Mouse (Mus musculus) heart, adult 9 months (tissue): ENCODE data around the gene Eif5.
"Not testable (repeated sequence)": the region's sequence is repeated elsewhere in the genome, so short reads cannot be mapped to it uniquely, and the experiment has no call there.

Experiments used
- DNase-seq, 2 experiments: peaks; one replicate each; pipeline ENCODE4 v3.0.0; 2022; ENCODE audit warnings: low spot score in 2 of 2

Eif5 gene

DNA sequence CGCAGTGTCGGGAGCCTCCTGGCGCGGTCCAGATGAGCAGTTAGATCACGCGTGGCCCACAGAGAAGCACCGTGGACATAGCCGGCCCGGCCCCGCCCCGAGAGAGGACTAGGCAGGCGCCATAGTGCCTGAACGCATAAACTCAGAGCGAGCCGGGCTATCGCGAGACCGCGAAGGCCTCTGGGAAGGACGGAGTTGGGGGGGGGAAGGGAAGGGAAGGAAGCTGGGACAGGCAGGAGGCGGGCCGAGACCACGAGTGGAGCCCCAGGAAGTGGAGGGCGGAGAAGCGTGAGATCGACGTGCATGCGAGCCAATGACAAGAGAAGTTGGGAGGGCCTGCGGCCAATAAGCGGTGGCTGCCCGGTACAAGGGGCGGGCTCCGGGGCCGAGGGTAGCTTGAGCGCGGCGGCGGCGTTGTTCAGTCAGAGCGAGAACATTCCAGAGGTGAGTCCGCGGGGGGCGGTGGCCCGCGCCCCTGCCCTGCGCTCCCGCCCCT, at the start of gene Eif5:
Gene Eif5, plus strand, starts transcription at position 221 of the 496 bp plus-strand sequence.
- DNase-seq: peak; percentile 99

DNA sequence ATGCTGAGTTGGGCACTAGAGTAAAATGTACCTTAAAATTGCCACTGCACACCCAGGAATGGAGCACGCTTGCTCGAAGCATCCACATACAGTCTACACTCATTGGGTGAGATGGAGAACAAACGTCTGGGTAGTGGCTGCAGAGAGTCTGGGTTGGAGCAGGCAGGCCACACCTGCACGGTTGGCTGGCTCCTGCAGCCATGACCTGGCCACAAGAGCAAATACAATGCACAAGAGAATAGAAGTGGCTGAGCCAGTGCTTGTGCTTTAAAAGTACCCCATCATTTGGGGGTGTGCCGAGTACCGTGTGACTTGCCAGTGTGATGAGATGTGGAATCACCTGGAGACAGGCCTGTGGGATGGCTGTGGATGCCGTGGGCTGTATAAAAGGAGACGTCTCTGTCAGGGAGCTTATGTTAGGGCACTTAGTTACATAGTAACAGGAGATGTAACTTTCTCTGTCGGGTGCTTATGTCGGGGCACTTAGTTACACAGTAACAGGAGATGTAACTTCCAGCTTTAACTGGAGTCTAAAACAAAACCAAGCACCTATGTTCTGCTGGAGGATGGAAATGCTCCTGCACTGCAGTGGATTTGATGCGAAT, 48.5 kb upstream of the Eif5 start:
- no peak for DNase-seq

- DNase-seq: no peak
These were observed 42.9 kb upstream of the Eif5 start for GRCm38 (mm10) chr12:111494931-111495330.

DNA sequence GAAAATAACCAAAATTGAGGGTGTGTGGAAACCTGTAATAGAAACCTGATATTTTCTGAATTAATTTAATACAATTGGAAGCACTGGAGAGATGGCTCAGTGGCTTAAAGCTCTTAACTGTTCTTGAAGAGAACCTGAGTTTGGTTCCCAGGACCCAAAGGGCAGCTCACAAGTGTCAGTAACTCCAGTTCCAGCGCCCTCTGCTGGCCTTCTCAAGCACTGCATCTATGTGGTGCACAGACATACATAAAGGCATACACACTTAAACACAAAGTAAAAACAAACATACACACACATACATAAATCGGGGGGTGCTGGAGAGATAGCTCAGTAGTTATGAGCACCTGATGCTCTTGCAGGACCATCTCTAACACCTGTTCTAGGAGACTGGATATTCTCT, 40.7 kb upstream of the Eif5 start:
- no peak for DNase-seq

DNA sequence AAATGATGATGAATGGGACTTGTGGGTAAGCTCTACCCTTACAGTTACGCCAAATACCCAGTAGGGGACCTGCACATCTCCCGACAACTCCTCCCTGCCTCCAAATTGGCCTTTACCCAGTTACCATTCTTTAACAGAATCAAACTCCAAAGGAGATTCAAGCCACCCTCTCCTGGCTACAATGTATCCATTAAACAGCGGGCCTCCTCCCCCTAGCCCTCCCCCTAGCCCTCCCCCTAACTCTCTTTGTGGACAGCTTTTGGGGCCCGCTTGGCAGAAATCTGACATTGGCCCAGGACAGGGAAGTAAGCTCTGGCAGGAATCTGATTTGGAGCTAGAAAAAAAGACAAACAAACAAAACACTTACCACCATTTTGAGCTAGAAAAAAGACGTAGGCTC, 38.2 kb upstream of the Eif5 start:
- no peak for DNase-seq

DNA sequence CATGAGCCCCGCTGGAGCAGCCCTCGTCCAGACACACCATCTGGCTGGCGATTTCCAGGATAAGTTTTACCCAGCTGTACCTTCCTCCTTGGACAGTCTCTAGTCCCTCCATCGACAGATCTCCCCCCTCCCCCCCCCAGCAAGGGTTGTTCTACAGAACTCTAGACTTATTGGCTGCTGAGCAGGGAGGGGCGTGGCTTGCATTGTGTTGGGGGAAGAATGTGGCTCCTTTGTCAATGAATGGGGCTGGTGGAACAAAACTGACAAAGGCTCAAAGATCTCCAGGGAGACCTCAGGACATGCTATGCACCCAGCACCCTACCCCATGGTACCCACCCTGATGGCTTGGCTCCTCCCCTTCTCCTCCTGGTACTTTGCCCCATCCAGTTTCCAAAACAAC, 37.1 kb upstream of the Eif5 start:
- no peak for DNase-seq

DNA sequence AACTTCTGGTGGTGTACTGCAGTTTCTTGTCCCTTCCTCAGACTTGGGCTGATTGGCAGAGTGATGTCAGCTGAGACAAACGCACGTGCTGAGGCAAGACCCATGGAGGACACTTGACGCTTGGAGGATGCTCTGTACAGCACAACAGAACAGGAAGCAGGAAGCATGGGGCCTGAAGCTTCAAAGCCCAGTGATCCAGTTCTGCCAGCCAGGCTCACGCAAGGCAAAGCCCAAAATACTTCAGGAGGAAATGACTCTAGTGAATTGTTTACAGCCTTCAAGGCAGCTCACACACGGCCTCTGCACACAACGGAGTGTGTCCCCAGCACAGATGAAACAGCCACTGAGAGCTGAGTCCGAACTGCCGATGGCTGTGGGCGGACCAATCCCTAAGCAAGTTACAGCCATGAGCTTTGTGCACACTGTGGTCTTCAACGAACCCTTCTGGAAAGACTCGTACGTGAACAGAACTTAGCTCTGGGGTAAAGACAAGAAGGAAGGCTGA, 34.7 kb upstream of the Eif5 start:
- DNase-seq: no peak

DNA sequence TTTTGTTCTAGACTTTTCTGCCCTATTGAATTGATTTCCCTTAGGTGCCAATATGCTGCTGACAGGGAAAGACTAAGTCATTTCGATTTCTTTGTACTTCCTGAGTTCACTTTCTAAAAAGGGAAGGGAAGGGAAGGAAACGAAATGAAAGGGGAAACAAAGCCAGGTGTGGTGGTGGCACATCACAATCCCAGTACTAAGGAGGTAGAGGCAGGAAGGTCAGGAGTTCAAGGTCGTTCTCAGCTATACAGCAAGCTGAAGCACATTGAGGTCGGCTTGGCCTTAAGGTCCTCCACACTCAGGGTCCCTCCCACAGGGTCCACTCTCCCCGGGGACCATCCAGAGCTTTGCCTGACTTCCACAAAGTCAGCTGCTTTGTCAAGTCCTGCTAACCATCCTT, 34.2 kb upstream of the Eif5 start:
- no peak for DNase-seq

- DNase-seq: peak; percentile 81 to 94
These were observed 32.9 kb upstream of the Eif5 start for GRCm38 (mm10) chr12:111504904-111505303.

DNA sequence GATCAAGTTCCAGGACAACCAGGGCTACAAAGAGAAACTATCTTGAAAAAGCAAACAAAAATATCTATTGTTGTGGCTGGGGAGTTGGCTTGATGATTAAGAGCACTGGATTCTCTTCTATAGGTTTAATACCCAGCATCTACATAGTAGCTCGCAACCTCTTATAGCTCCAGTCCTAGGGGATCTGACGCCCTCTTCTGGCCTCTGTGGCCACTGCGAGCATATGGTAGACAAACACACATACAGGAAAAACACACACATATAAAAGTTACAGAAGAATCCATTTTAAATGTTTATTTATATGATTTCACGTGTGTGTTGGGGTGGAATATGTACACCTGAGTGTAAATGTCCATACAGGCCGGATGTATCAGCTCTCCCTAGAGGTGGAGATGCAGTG, 30.8 kb upstream of the Eif5 start:
- DNase-seq: no peak

- no peak for DNase-seq
These were observed 29.9 kb upstream of the Eif5 start for GRCm38 (mm10) chr12:111507962-111508361.

DNA sequence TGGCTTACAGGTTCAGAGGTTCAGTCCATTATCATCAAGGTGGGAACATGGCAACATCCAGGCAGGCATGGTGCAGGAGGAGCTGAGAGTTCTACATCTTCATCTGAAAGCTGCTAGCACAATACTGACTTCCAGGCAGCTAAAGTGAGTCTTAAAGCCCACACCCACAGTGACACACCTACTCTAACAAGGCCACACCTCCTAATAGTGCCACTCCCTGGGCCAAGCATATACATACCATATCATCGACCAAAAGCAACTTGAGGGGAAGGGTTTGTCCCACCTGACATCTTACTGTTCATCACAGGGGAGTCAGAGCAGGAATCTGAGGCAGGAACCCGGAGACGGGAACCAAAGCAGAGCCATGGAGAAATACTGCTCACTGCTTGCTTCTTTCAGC, 29.4 kb upstream of the Eif5 start:
- not testable (repeated sequence) for DNase-seq

- DNase-seq: no peak
These were observed 25.2 kb upstream of the Eif5 start for GRCm38 (mm10) chr12:111512572-111513063.

DNA sequence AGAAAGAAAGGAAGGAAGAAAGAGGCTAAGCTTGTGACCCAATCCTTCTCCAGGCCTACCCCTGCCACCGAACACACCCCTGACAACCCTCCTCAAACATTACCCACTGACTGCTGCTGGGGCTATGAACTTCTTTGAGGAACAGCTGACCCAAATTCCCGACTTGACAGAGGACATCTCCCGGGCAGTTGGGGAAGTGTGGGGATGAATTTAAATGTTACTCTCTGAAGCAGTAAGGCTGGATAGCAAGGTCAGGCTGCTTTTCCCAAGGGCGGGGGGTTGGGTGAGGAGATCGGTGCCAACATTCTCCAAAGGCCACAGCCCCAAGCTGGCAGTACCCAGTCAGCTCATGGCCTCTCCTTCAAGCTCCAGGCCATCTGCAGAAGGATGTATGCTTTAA, 24.1 kb upstream of the Eif5 start:
- no peak for DNase-seq

- DNase-seq: no peak
These were observed 23.5 kb upstream of the Eif5 start for GRCm38 (mm10) chr12:111514231-111514792.

DNA sequence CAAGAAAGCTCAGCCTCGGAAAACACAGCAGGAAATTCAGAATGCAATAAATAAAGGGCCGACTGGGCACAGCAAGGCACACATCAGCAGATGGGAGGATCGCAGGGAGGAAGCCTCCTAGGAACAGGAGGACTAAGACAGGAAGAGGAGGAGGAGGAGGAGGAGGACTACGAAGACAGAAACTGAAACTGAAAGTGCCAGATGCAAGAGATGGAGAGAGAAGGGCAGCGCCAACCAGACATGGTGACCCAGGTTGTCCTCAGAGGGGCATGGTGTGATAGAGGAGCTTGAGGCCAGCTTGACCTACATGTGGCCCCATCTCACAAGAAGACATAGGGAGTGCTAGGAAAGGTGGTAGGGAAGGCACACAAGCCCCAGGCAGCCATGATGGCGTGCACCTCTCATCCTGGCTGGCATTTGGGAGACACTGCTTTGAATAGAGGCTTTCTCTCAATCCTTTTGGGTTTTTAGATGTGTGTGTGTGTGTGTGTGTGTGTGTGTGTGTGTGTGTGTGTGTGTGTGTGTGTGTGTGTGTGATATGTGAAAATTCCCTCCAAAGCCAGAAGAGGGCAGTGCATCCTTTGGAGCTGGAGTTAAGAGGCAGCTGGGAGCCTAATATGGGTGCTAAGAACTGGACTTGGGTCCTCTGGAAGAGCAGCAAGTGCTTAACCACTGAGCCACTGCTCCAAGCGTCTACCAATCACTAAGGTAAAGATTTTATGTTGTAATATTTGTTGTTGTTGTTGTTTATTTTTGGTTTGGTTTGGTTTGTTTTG, 22.8 kb upstream of the Eif5 start:
- DNase-seq: no peak

- DNase-seq: no peak
These were observed 21.9 kb upstream of the Eif5 start for GRCm38 (mm10) chr12:111515920-111516319.

GRCm38 (mm10) chr12:111516826-111517225, 21.0 kb upstream of the Eif5 start:
- DNase-seq: no peak

GRCm38 (mm10) chr12:111517901-111518300, 19.9 kb upstream of the Eif5 start:
- DNase-seq: no peak

DNA sequence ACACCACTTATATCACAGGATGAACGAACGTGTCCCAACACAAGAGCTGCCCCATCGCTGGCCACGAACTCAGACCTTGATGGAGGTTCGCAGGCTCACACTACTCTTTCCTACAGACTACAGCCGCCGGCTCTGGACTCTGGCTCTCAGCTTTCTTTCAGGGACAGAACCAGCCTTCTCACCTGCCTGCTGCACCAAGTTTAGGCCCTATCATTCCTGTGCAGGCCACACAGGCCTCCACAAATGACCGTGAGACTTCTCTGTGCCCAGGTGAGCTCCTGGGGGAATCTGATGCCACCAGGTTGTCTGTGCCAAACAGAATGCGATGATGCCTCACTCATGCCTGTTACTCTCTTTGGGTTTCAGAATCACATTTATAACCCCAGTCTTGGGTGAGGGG, 19.4 kb upstream of the Eif5 start:
- no peak for DNase-seq

GRCm38 (mm10) chr12:111519821-111520220, 18.0 kb upstream of the Eif5 start:
- no peak for DNase-seq

DNA sequence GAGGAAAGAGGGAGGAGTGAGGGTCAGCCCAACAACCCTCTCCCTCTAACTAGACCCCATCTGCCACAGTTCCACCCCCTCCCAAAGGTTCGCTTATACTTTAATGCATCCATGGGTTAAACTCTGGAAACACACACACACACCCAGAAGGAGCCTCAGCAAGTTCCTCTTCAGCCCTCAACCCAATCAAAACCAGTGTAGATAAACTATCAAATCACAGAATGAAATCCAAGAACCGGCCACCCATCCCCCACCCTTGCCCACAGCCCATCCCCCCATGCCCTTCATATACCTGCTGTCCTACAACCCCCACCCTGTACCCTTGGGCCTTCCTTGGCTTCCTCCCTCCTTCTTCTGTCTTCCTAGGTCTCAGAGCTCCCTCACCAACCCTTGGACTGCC, 16.8 kb upstream of the Eif5 start:
- no peak for DNase-seq

DNA sequence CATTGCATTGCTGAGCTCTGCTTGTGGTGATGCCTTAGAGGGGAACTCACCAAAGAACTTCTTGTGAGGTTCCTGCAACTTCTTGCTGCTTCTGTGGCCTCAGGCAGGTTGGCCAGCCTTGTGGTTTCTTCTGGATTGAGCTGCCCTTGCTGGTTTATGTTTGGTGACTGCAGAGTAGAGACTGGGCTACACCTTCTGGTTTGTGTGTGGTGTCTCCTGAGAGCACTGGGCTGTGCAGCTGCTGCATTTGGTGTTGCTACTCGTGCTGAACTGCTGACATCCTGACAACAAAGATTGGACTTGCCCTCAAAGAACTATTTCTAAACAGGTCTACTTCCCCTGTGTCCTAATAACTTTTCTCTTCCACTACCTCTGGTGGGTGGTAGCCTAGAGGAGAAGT, 13.3 kb upstream of the Eif5 start:
- DNase-seq: no peak
